Mouse (Mus musculus) midbrain, embryonic 14.5 days (tissue): ENCODE measurements around the gene B3galt5. TPM values are rescaled to one million over a fixed set of nuclear protein-coding genes. Genes with fewer than 3 reads are reported as not detected.

Source experiments
- ATAC-seq: fragments of 200-750 bp; cut with Nextera tagmentation; 2 replicates; pipeline ENCODE4 v1.8.0; 2017; ENCODE audit warnings: moderate number of reproducible peaks, moderate library complexity; ENCODE audit not compliant: low FRiP score, low TSS enrichment
- DNase-seq: peaks from one replicate; pipeline ENCODE4 v3.0.0-alpha.2; 2015
- H3K27ac ChIP-seq: fragments of 300-500 bp; sonication (generic); replicated peaks from 2 replicates; pipeline ENCODE4 v1.5.1; 2014; ENCODE audit warnings: mild to moderate bottlenecking, low read depth, low read length, moderate library complexity
- H3K27me3 ChIP-seq: fragments of 300-500 bp; sonication (generic); 2 replicates; pipeline ENCODE4 v1.6.1; 2014; ENCODE audit warnings: low read length, control low read depth, mixed read lengths; ENCODE audit not compliant: control insufficient read depth, insufficient read depth
- H3K36me3 ChIP-seq: fragments of 300-500 bp; sonication (generic); 2 replicates; pipeline ENCODE4 v1.6.1; 2014; ENCODE audit warnings: low read length, control low read depth; ENCODE audit not compliant: control insufficient read depth, insufficient read depth
- H3K4me1 ChIP-seq: fragments of 300-500 bp; sonication (generic); 2 replicates; pipeline ENCODE4 v1.6.1; 2014; ENCODE audit warnings: mild to moderate bottlenecking, antibody characterized with exemption, low read length, control low read depth; ENCODE audit not compliant: control insufficient read depth, insufficient read depth
- H3K4me2 ChIP-seq: fragments of 300-500 bp; sonication (generic); 2 replicates; pipeline ENCODE4 v1.6.1; 2014; ENCODE audit warnings: mild to moderate bottlenecking, low read length, moderate library complexity
- H3K4me3 ChIP-seq: fragments of 300-500 bp; sonication (generic); replicated peaks from 2 replicates; pipeline ENCODE4 v1.5.1; 2014; ENCODE audit warnings: low read depth, low read length
- H3K9ac ChIP-seq: fragments of 300-500 bp; sonication (generic); replicated peaks from 2 replicates; pipeline ENCODE4 v1.6.1; 2014; ENCODE audit warnings: mild to moderate bottlenecking, low read length, moderate library complexity
- H3K9me3 ChIP-seq: fragments of 300-500 bp; sonication (generic); 2 replicates; pipeline ENCODE4 v1.6.1; 2016; ENCODE audit warnings: low read length, control low read depth, mixed read lengths; ENCODE audit not compliant: control insufficient read depth
- WGBS: fragments of 180-500 bp; shearing (Covaris S2); extraction: QIAGEN DNeasy Blood & Tissue Kit; methylation state at CpG from one replicate; pipeline ENCODE4 v1.1.7; 2014; 5-methylcytosine and 5-hydroxymethylcytosine counted together
- polyA plus RNA-seq: library from polyadenylated mRNA; unstranded; fragments of >200 nt; fragmentation: Nextera tagmentation; extraction: Ambion mirVana; gene quantifications from 2 replicates; pipeline ENCODE4 v1.2.1, GENCODE M21; 2014

Gene B3galt5
- polyA plus RNA-seq, 1 experiment from 2014 or later, result 3.6 TPM

GRCm38 (mm10) chr16:96361305-96362124, 125.9 kb downstream of the B3galt5 start:
- Histone ChIP-seq H3K27ac (no peak overlapping the region), H3K4me2 (no peak overlapping the region), H3K36me3 (no peaks in the 10 kb centered on the region), H3K4me3 (no peak overlapping the region), H3K4me1 (no peaks in the 10 kb centered on the region), H3K27me3 (no peaks in the 10 kb centered on the region), H3K9ac (no peak overlapping the region), H3K9me3 (no peaks in the 10 kb centered on the region)
- no peak for DNase-seq
- ATAC-seq, result no peak
- WGBS, result 88% methylated on average over 22 of the region's 22 CpGs

GRCm38 (mm10) chr16:96362873-96363272, 127.3 kb downstream of the B3galt5 start:
- DNase-seq (no peak), ATAC-seq (no peak)
- Histone ChIP-seq H3K27ac (no peak overlapping the region), H3K9ac (no peak overlapping the region), H3K4me3 (no peak overlapping the region), H3K9me3 (no peaks in the 10 kb centered on the region), H3K4me2 (no peak overlapping the region), H3K4me1 (no peaks in the 10 kb centered on the region), H3K27me3 (no peaks in the 10 kb centered on the region), H3K36me3 (no peaks in the 10 kb centered on the region)
- WGBS, result 72% methylated on average over 4 of the region's 4 CpGs

GRCm38 (mm10) chr16:96363277-96363676, 127.7 kb downstream of the B3galt5 start:
- Histone ChIP-seq H3K27ac (no peak overlapping the region), H3K27me3 (no peaks in the 10 kb centered on the region), H3K36me3 (no peaks in the 10 kb centered on the region), H3K4me3 (no peak overlapping the region), H3K4me2 (no peak overlapping the region), H3K4me1 (no peaks in the 10 kb centered on the region), H3K9ac (no peak overlapping the region), H3K9me3 (no peaks in the 10 kb centered on the region)
- WGBS, result 83% methylated on average over 5 of the region's 5 CpGs
- ATAC-seq (no peak), DNase-seq (no peak)

GRCm38 (mm10) chr16:96364870-96365269, 129.3 kb downstream of the B3galt5 start:
- Histone ChIP-seq H3K27ac (no peak overlapping the region), H3K4me1 (no peaks in the 10 kb centered on the region), H3K27me3 (no peaks in the 10 kb centered on the region), H3K4me3 (no peak overlapping the region), H3K4me2 (no peak overlapping the region), H3K9ac (no peak overlapping the region), H3K36me3 (no peaks in the 10 kb centered on the region), H3K9me3 (no peaks in the 10 kb centered on the region)
- ATAC-seq (no peak), DNase-seq (no peak)
- 67% methylated on average over 11 of the region's 11 CpGs for WGBS

Other genes with a start within 250 kb of the B3galt5 start
- gene Psmg1, start 244.8 kb upstream of the B3galt5 start, polyA plus RNA-seq, result 59.8 and 62.4 TPM in 2 replicates
- 338 and 372 TPM in 2 replicates for gene Brwd1, start 153.3 kb upstream of the B3galt5 start, polyA plus RNA-seq
- gene Hmgn1, start 108.1 kb upstream of the B3galt5 start, polyA plus RNA-seq, result 371 and 462 TPM in 2 replicates
- 229 and 232 TPM in 2 replicates for gene Wrb, start 90.4 kb upstream of the B3galt5 start, polyA plus RNA-seq
- 1.7 and 2.1 TPM in 2 replicates for gene Lca5l, start 43.5 kb upstream of the B3galt5 start, polyA plus RNA-seq
- 1.6 and 2.1 TPM in 2 replicates for gene Sh3bgr, start 35.4 kb upstream of the B3galt5 start, polyA plus RNA-seq
- gene Itgb2l, start 207.8 kb downstream of the B3galt5 start, polyA plus RNA-seq, result not detected in 2 replicates
- 390 and 565 TPM in 2 replicates for gene Pcp4, start 231.8 kb downstream of the B3galt5 start, polyA plus RNA-seq